Mouse (Mus musculus) stomach, embryonic 15.5 days (tissue): Measurements from ENCODE around the gene Fnbp1l. TPM values are rescaled to one million over a fixed set of nuclear protein-coding genes. Genes with fewer than 3 reads are reported as not detected.

Experiments
- ATAC-seq: fragments of 200-750 bp; cut with Nextera tagmentation; 2 replicates; pipeline ENCODE4 v1.8.0; 2017; ENCODE audit warnings: low read depth, moderate number of reproducible peaks, moderate TSS enrichment; ENCODE audit not compliant: insufficient read depth, low FRiP score
- H3K27ac ChIP-seq: fragments of 300-500 bp; sonication (generic); 2 replicates; pipeline ENCODE4 v1.5.1; 2015; ENCODE audit warnings: mild to moderate bottlenecking, inconsistent platforms
- H3K27me3 ChIP-seq: fragments of 300-500 bp; sonication (generic); replicated peaks from 2 replicates; pipeline ENCODE4 v1.6.1; 2015; ENCODE audit warnings: inconsistent platforms
- H3K36me3 ChIP-seq: fragments of 300-500 bp; sonication (generic); 2 replicates; pipeline ENCODE4 v1.6.1; 2015; ENCODE audit warnings: inconsistent platforms
- H3K4me1 ChIP-seq: fragments of 300-500 bp; sonication (generic); 2 replicates; pipeline ENCODE4 v1.6.1; 2015; ENCODE audit warnings: inconsistent platforms
- H3K4me2 ChIP-seq: fragments of 300-500 bp; sonication (generic); 2 replicates; pipeline ENCODE4 v1.6.1; 2015; ENCODE audit warnings: mild to moderate bottlenecking, inconsistent platforms
- H3K4me3 ChIP-seq: fragments of 300-500 bp; sonication (generic); replicated peaks from 2 replicates; pipeline ENCODE4 v1.5.1; 2015; ENCODE audit warnings: inconsistent platforms
- H3K9ac ChIP-seq: fragments of 300-500 bp; sonication (generic); 2 replicates; pipeline ENCODE4 v1.6.1; 2015; ENCODE audit warnings: inconsistent platforms
- H3K9me3 ChIP-seq: fragments of 300-500 bp; sonication (generic); 2 replicates; pipeline ENCODE4 v1.6.1; 2016; ENCODE audit warnings: inconsistent platforms
- WGBS: fragments of 180-500 bp; shearing (Covaris S2); methylation state at CpG from one replicate; pipeline ENCODE4 v1.1.7; 2015; 5-methylcytosine and 5-hydroxymethylcytosine counted together
- polyA plus RNA-seq: library from polyadenylated mRNA; unstranded; fragments of >200 nt; fragmentation: Nextera tagmentation; extraction: Ambion mirVana; gene quantifications from 2 replicates; pipeline ENCODE4 v1.2.1, GENCODE M21; 2015

Gene Fnbp1l
- polyA plus RNA-seq, 1 experiment from 2014 or later = 48.6 TPM

GRCm38 (mm10) chr3:122628546-122628945 lies 9.0 kb upstream of the Fnbp1l start:
- H3K4me2 ChIP-seq = no peak overlapping the region
- 94% methylated on average over 10 of the region's 10 CpGs for WGBS
- H3K36me3 ChIP-seq = no peaks in the 10 kb centered on the region
- no peaks in the 10 kb centered on the region for H3K9me3 ChIP-seq
- H3K4me1 ChIP-seq = peaks cover 3% of the 10 kb centered on the region; the same call in 1 of the 2 replicates
- no peaks in the 10 kb centered on the region for H3K27me3 ChIP-seq
- no peak overlapping the region for H3K4me3 ChIP-seq
- H3K9ac ChIP-seq = no peak overlapping the region
- no peak for ATAC-seq
- H3K27ac ChIP-seq = no peak overlapping the region

GRCm38 (mm10) chr3:122627846-122628245 lies 8.3 kb upstream of the Fnbp1l start:
- H3K4me1 ChIP-seq = peaks cover 3% of the 10 kb centered on the region; the same call in 1 of the 2 replicates
- no peak overlapping the region for H3K4me2 ChIP-seq
- ATAC-seq = no peak
- no peaks in the 10 kb centered on the region for H3K36me3 ChIP-seq
- 72% methylated on average over 6 of the region's 6 CpGs for WGBS
- H3K9ac ChIP-seq = no peak overlapping the region
- no peaks in the 10 kb centered on the region for H3K27me3 ChIP-seq
- H3K4me3 ChIP-seq = no peak overlapping the region
- H3K27ac ChIP-seq = no peak overlapping the region
- H3K9me3 ChIP-seq = no peaks in the 10 kb centered on the region

- H3K36me3 ChIP-seq = no peaks in the 10 kb centered on the region
- 38% methylated on average over 6 of the region's 6 CpGs for WGBS
- no peak overlapping the region for H3K4me2 ChIP-seq
- H3K4me1 ChIP-seq = peaks cover 2% of the 10 kb centered on the region
- H3K4me3 ChIP-seq = no peak overlapping the region
- H3K9me3 ChIP-seq = no peaks in the 10 kb centered on the region
- ATAC-seq = no peak
- no peaks in the 10 kb centered on the region for H3K27me3 ChIP-seq
- peak overlapping the region; percentile 48; the same call in 1 of the 2 replicates for H3K27ac ChIP-seq
- no peak overlapping the region for H3K9ac ChIP-seq
These were observed 5.1 kb upstream of the Fnbp1l start for GRCm38 (mm10) chr3:122624591-122624990.

- peak; percentile 32 for ATAC-seq
- peaks cover 8% of the 10 kb centered on the region for H3K4me1 ChIP-seq
- H3K27ac ChIP-seq = peak overlapping the region; percentile 98
- H3K4me3 ChIP-seq = peak overlapping the region; percentile 92
- 2% methylated on average over 21 of the region's 21 CpGs for WGBS
- no peaks in the 10 kb centered on the region for H3K9me3 ChIP-seq
- peak overlapping the region; percentile 68 for H3K4me2 ChIP-seq
- no peaks in the 10 kb centered on the region for H3K27me3 ChIP-seq
- H3K9ac ChIP-seq = peak overlapping the region; percentile 36; the same call in 1 of the 2 replicates
- no peaks in the 10 kb centered on the region for H3K36me3 ChIP-seq
These were observed 893 bp upstream of the Fnbp1l start for GRCm38 (mm10) chr3:122620285-122620931.

- WGBS = 0% methylated on average over 20 of the region's 20 CpGs
- no peaks in the 10 kb centered on the region for H3K36me3 ChIP-seq
- H3K27ac ChIP-seq = peak overlapping the region; percentile 98
- H3K9me3 ChIP-seq = no peaks in the 10 kb centered on the region
- peak overlapping the region; percentile 68 for H3K4me2 ChIP-seq
- H3K9ac ChIP-seq = peak overlapping the region; percentile 36
- peaks cover 8% of the 10 kb centered on the region for H3K4me1 ChIP-seq
- no peaks in the 10 kb centered on the region for H3K27me3 ChIP-seq
- peak overlapping the region; percentile 92 for H3K4me3 ChIP-seq
- peak; percentile 48 for ATAC-seq
These were observed 393 bp upstream of the Fnbp1l start for GRCm38 (mm10) chr3:122619931-122620284.

GRCm38 (mm10) chr3:122618402-122618801 lies 1.1 kb downstream of the Fnbp1l start:
- no peaks in the 10 kb centered on the region for H3K9me3 ChIP-seq
- ATAC-seq = 0 out of 2 replicates have a peak, but pooled peaks have one; percentile 5
- no peaks in the 10 kb centered on the region for H3K27me3 ChIP-seq
- peak overlapping the region; percentile 98 for H3K27ac ChIP-seq
- H3K4me2 ChIP-seq = peak overlapping the region; percentile 68
- WGBS = under 1% methylated on average over 30 of the region's 30 CpGs
- H3K4me3 ChIP-seq = peak overlapping the region; percentile 92
- H3K9ac ChIP-seq = peak overlapping the region; percentile 98
- H3K4me1 ChIP-seq = peaks cover 8% of the 10 kb centered on the region
- no peaks in the 10 kb centered on the region for H3K36me3 ChIP-seq

- H3K9me3 ChIP-seq = no peaks in the 10 kb centered on the region
- H3K27ac ChIP-seq = no peak overlapping the region
- peaks cover 8% of the 10 kb centered on the region for H3K4me1 ChIP-seq
- no peaks in the 10 kb centered on the region for H3K36me3 ChIP-seq
- ATAC-seq = no peak
- H3K4me3 ChIP-seq = peak overlapping the region; percentile 92
- peak overlapping the region; percentile 68 for H3K4me2 ChIP-seq
- no peaks in the 10 kb centered on the region for H3K27me3 ChIP-seq
- WGBS = 38% methylated on average over 9 of the region's 9 CpGs
- 0 out of 2 replicates have a peak overlapping the region, but pooled peaks have one; percentile 98 for H3K9ac ChIP-seq
These were observed 1.7 kb downstream of the Fnbp1l start for GRCm38 (mm10) chr3:122617613-122618340.

- no peaks in the 10 kb centered on the region for H3K27me3 ChIP-seq
- H3K27ac ChIP-seq = no peak overlapping the region
- no peaks in the 10 kb centered on the region for H3K36me3 ChIP-seq
- no peak overlapping the region for H3K4me2 ChIP-seq
- H3K9ac ChIP-seq = no peak overlapping the region
- no peaks in the 10 kb centered on the region for H3K9me3 ChIP-seq
- peaks cover 11% of the 10 kb centered on the region for H3K4me1 ChIP-seq
- no peak for ATAC-seq
- 57% methylated on average over 6 of the region's 6 CpGs for WGBS
- no peak overlapping the region for H3K4me3 ChIP-seq
These were observed 7.0 kb downstream of the Fnbp1l start for GRCm38 (mm10) chr3:122612537-122612936.

- no peak overlapping the region for H3K27ac ChIP-seq
- no peak for ATAC-seq
These were observed 7.8 kb downstream of the Fnbp1l start for GRCm38 (mm10) chr3:122611761-122612160.

GRCm38 (mm10) chr3:122606105-122606801 lies 13.3 kb downstream of the Fnbp1l start:
- no peak for ATAC-seq
- 81% methylated on average over 10 of the region's 10 CpGs for WGBS
- no peak overlapping the region for H3K4me2 ChIP-seq
- H3K4me1 ChIP-seq = no peaks in the 10 kb centered on the region
- no peaks in the 10 kb centered on the region for H3K27me3 ChIP-seq
- no peak overlapping the region for H3K9ac ChIP-seq
- no peak overlapping the region for H3K4me3 ChIP-seq
- H3K27ac ChIP-seq = no peak overlapping the region
- no peaks in the 10 kb centered on the region for H3K36me3 ChIP-seq
- H3K9me3 ChIP-seq = no peaks in the 10 kb centered on the region

More at GRCm38 (mm10) chr3:122611761-122612160, 7.8 kb downstream of the Fnbp1l start:
- Histone ChIP-seq H3K27me3 (no peaks in the 10 kb centered on the region), H3K4me2 (no peak overlapping the region), H3K36me3 (no peaks in the 10 kb centered on the region), H3K4me1 (peaks cover 7% of the 10 kb centered on the region; the same call in 1 of the 2 replicates), H3K9ac (no peak overlapping the region), H3K4me3 (no peak overlapping the region), H3K9me3 (no peaks in the 10 kb centered on the region)
- 65% methylated on average over 5 of the region's 5 CpGs for WGBS

- H3K36me3 ChIP-seq = no peaks in the 10 kb centered on the region
- H3K4me3 ChIP-seq = no peak overlapping the region
- no peaks in the 10 kb centered on the region for H3K27me3 ChIP-seq
- H3K9me3 ChIP-seq = no peaks in the 10 kb centered on the region
- WGBS = 62% methylated on average over 4 of the region's 4 CpGs
- no peak overlapping the region for H3K4me2 ChIP-seq
- no peak overlapping the region for H3K27ac ChIP-seq
- no peaks in the 10 kb centered on the region; the same call in 1 of the 2 replicates for H3K4me1 ChIP-seq
- H3K9ac ChIP-seq = no peak overlapping the region
- ATAC-seq = no peak
These were observed 16.3 kb downstream of the Fnbp1l start for GRCm38 (mm10) chr3:122603229-122603628.

- H3K27me3 ChIP-seq = no peaks in the 10 kb centered on the region
- H3K36me3 ChIP-seq = no peaks in the 10 kb centered on the region
- WGBS = 93% methylated on average over 1 of the region's 1 CpGs
- no peak overlapping the region for H3K4me3 ChIP-seq
- ATAC-seq = no peak
- no peak overlapping the region for H3K9ac ChIP-seq
- H3K27ac ChIP-seq = no peak overlapping the region
- no peaks in the 10 kb centered on the region; the same call in 1 of the 2 replicates for H3K4me1 ChIP-seq
- H3K4me2 ChIP-seq = no peak overlapping the region
- no peaks in the 10 kb centered on the region for H3K9me3 ChIP-seq
These were observed 17.1 kb downstream of the Fnbp1l start for GRCm38 (mm10) chr3:122602370-122602769.
